Mouse (Mus musculus): ENCODE data around the gene Pde3a.

The Pde3a gene

DNA sequence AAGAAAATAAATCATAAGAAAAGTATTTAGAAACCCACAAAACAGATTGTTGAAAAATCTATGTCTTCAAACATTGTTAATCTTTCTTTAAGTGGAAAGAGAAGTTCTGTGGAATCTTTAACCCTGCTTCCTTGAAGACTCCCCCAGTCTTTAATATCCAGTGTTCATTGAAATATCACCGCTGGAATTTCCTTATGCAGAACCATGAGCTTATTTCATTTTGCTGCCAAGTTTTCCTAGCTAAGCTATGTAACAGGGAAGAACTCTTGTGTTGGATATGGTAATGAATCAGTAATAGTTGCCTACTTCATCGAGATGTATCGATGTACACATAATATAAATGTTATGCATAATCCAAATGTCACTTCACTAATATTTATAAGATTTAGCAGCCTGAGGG lies 146.9 kb downstream of the Pde3a start:
- no peak for DNase-seq (ENCODE audit: low read depth in 2 of 2, low spot score in 2 of 2)

- no peak for DNase-seq (ENCODE audit: low read depth in 2 of 2, low spot score in 2 of 2)
Observed at GRCm38 (mm10) chr6:141399411-141399810, 150.3 kb downstream of the Pde3a start.

DNA sequence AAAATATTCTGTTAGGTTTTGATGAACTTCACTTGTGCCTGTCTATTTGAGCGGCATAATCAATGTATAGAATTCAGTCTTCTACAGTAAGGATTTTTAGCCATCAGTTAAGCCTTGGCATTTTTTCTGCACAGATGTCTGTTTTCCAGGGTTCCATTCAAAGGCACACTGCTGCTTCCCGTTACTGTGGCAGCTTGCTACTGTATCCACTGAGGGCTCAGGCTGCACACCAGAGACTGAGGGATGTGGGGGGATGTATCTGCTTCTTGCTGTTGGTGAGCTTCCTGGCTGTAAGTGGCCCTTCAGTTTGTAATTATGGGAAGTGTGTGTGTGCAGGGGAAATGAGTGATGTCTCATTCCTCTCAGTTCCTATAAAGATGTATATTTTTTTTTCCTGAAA lies 154.9 kb downstream of the Pde3a start:
- no peak for DNase-seq (ENCODE audit: low read depth in 2 of 2, low spot score in 2 of 2)

DNA sequence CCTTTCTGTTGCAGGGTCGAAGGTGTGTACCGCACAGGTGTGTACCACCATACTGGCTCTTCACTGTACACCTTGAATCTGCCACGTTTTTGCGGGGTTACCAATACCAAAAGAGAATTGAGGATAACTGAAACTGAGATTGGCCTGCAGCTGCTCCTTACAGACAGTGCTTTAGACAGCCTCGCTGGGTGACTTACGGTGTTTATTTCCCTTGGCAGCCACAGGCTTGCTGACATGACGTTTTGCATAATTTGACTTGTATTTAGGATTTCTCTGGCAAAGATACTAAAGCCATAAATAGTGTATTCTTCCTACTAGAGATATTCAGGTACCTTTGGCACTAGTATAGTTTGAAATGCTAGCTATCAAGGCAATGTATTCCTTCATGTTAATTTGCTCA lies 155.6 kb downstream of the Pde3a start:
- DNase-seq (ENCODE audit: low read depth in 2 of 2, low spot score in 2 of 2), result no peak

- DNase-seq (ENCODE audit: low read depth in 2 of 2, low spot score in 2 of 2), result no peak
Observed at GRCm38 (mm10) chr6:141405496-141405895, 156.4 kb downstream of the Pde3a start.

GRCm38 (mm10) chr6:141408758-141409157 lies 159.7 kb downstream of the Pde3a start:
- no peak for DNase-seq (ENCODE audit: low read depth in 2 of 2, low spot score in 2 of 2)

DNA sequence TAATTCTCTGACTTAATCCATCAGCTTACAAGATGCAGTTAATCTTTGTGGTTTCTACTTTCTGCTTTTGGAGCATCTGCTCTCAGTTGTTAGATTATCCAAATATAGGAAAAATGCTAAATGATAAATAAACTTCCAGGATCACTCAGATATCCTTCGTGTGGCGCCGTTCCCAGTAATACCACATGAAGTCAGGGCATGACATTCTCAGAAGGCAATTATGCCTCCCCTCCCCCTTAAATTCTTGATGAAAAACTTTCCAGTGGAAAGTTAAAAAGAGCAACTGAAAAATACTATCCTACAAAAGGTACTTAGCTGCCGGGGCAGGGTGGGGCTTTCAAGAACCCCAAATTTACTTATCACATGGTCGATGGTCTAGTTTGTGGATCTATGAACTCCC lies 161.8 kb downstream of the Pde3a start:
- no peak for DNase-seq (ENCODE audit: low read depth in 2 of 2, low spot score in 2 of 2)

GRCm38 (mm10) chr6:141425114-141425513 lies 176.0 kb downstream of the Pde3a start:
- no peak for DNase-seq (ENCODE audit: low read depth in 2 of 2, low spot score in 2 of 2)

- DNase-seq (ENCODE audit: low read depth in 2 of 2, low spot score in 2 of 2), result no peak
Observed at GRCm38 (mm10) chr6:141428587-141428986, 179.5 kb downstream of the Pde3a start.

DNA sequence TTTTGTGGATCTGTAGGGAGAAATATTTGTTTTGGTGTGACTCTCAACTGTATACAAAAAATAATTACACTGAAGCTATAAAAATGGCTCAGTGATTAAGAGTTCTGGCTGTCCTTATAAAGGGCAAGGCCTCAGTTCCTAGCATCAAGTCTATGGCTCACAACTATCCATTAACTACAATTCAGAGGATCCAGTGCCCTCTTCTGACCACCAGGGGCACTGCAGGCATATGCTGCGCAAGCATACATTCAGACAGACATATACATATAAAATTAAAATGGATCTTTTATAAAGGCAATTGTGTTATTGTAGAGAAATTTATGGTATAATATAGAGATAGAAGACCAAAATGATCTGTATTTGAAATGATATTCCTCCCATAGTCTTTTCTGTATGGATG lies 181.1 kb downstream of the Pde3a start:
- DNase-seq (ENCODE audit: low read depth in 2 of 2, low spot score in 2 of 2), result no peak

DNA sequence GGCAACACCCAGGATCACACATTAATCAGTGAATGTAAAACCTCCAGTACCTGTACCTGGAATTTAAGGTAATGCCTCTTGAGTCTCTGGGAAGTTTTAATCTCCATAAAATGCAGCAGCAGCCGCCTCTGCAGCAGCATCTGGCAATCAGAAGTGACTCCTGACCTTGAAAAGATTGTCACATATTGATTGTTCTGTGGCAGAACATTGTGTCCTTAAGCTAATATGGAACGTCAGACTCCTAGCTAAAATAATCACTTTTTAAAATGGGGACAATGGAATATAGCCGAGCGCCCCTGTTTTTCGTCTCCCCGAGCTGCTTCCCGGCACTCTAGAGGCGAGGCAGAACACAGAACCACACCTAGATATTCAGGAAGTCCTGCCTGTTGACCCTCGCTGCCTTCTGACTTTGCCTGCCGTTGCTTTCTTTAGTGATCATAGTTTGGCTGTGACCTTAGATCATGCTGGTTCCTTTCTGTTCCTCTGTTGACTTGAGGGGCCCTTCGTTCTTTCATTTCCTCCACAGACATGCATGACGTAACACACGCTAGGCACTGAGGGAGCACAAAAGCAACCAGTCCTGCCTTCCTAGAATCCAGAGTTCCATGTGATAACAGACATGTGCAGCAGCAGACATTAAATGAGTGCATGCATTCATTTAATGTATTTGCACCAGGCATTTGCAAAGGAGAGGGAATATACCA lies 183.4 kb downstream of the Pde3a start:
- no peak for DNase-seq (ENCODE audit: low read depth in 2 of 2, low spot score in 2 of 2)

- no peak for DNase-seq (ENCODE audit: low read depth in 2 of 2, low spot score in 2 of 2)
Observed at GRCm38 (mm10) chr6:141433917-141434756, 185.1 kb downstream of the Pde3a start.

DNA sequence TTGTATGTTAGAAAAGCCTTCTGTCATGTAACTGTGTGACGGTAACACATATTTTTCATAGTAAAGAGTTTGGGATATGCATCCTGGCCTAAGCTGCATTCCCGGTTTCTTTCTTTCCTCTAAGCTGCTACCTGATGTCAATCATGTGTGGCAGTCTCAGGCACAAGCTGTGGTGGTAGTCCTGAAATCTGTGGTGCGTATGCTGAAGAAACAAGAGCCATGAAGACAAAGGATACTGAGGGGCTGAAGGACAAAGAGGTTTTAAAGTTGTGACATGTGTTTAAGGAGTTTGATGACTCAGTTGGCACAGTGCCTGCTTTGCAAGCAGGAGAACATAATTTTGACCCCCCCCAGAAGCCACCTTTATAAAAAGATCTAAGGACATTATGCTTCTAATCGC lies 186.1 kb downstream of the Pde3a start:
- DNase-seq (ENCODE audit: low read depth in 2 of 2, low spot score in 2 of 2), result no peak

GRCm38 (mm10) chr6:141439965-141440364 lies 190.9 kb downstream of the Pde3a start:
- DNase-seq (ENCODE audit: low read depth in 2 of 2, low spot score in 2 of 2), result no peak

GRCm38 (mm10) chr6:141447547-141447946 lies 198.5 kb downstream of the Pde3a start:
- no peak for DNase-seq (ENCODE audit: low read depth in 2 of 2, low spot score in 2 of 2)

DNA sequence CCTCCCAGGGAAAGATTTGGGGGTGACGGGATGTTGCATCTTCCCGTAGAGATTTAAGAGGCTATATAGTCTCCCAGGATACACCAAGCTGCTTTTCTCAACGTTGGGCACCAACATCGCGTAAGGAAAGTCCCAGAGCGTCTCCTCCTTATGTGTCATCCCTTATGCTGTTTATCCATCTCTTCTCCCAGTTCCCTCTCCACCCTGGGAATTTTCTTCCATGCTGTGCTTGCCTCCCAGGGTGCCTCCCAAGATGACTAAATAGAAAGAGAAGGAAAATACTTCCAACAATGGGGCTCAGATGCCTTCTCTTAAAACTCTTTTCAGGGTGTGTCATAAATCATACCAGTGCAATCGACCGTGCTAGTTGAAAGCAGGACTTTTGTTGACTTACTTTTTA lies 199.8 kb downstream of the Pde3a start:
- DNase-seq (ENCODE audit: low read depth in 2 of 2, low spot score in 2 of 2), result no peak

DNA sequence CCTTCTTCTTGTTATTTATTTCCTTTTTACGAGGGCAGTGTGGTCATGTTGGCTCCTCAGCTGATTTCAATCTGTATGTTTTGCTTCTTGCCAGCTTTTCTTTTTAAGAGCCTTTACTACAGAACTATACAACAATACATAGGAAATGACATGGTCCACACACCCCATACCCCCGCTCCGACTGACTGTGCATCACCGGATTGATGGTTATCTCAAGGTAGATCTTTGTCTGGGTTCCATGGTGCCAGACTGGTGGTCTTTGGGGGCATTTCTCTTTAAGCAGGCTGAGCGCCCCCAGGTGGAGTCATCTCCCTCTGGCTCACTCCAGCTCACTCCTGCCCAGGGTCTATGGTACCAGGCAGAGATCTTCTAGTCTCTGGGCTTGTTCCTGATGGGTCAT lies 206.3 kb downstream of the Pde3a start:
- DNase-seq (ENCODE audit: low read depth in 2 of 2, low spot score in 2 of 2), result no peak

DNA sequence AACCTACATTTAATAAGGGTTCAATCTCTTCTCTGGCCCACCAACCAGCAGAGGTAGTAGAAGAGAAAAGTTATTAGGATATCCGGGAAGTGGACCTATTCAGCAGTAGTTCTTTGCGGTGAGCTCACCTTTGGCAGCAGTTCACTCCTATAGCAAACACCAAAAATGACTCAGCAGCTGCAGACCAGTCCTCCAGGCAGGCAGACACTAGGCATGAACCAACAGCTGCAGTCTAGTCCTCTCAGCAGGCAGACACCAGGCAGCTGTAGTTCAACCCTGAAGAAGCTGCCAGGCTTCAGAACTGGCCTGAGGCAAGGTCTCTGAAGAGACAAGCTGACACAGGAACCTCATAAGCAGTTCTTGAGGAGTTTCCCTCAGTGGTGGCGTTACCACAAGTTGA lies 207.5 kb downstream of the Pde3a start:
- no peak for DNase-seq (ENCODE audit: low read depth in 2 of 2, low spot score in 2 of 2)

DNA sequence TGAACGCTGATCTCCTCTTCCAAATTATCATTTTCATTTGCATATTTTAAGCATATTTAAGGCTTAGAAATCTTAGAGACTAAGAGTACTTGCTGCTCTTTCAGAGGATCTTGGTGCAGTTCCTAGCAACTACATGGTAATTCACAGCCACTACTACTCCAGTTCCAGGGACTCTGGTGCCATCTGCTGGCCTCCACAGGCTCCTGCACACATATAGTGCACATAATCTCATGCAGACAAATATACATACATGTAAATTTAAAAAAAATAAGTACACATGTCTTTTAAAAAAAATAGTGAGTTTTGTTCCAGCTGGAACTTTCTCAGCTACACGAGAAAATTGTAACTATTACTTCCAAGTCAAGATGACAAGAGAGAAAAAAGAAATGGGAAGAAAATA lies 221.2 kb downstream of the Pde3a start:
- no peak for DNase-seq (ENCODE audit: low read depth in 2 of 2, low spot score in 2 of 2)

DNA sequence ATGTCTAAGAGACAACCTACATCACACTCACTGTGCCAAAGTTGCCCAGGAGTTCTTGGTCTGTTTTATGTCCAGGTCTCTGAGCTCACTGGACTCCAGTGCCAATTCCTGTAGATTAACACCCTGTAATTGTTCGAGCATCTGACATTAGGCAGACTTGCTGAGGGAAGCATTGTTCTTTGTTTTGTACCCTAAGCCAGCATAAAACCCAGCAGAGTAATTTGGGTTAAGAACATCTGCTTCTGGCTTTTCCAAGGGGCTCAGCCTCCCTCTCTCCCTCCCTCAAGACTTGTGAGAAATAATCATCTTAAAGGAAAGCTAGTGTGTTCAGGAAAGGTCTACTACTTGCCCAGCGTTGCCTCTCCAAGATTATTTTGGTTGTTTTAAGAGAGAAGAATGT lies 225.2 kb downstream of the Pde3a start:
- DNase-seq (ENCODE audit: low read depth in 2 of 2, low spot score in 2 of 2), result no peak

- DNase-seq (ENCODE audit: low read depth in 2 of 2, low spot score in 2 of 2), result no peak
Observed at GRCm38 (mm10) chr6:141474696-141475095, 225.6 kb downstream of the Pde3a start.

GRCm38 (mm10) chr6:141485302-141486021 lies 236.4 kb downstream of the Pde3a start:
- no peak for DNase-seq (ENCODE audit: low read depth in 2 of 2, low spot score in 2 of 2)
